Mouse (Mus musculus) frontal cortex, postnatal 14 days (tissue): ENCODE results near the gene Srms.

Source experiments
- DNase-seq, 2 experiments: peaks; one replicate each; pipeline ENCODE4 v3.0.0; 2022; ENCODE audit warnings: low spot score in 2 of 2

Srms gene

GRCm38 (mm10) chr2:181213021-181213445 lies at the start of gene Srms:
Gene Srms (minus strand): TSS chr2:181213185.
- DNase-seq: no peak

GRCm38 (mm10) chr2:181253248-181253647 lies 40.3 kb upstream of the Srms start:
- DNase-seq: no peak

GRCm38 (mm10) chr2:181251841-181252240 lies 38.9 kb upstream of the Srms start:
- DNase-seq: no peak

- no peak for DNase-seq
Measured at GRCm38 (mm10) chr2:181249217-181249616, 36.2 kb upstream of the Srms start.

- no peak for DNase-seq
Measured at GRCm38 (mm10) chr2:181245031-181245430, 32.0 kb upstream of the Srms start.

GRCm38 (mm10) chr2:181243706-181244394 lies 30.9 kb upstream of the Srms start:
- no peak for DNase-seq

- no peak for DNase-seq
Measured at GRCm38 (mm10) chr2:181242314-181242665, 29.3 kb upstream of the Srms start.

- no peak for DNase-seq
Measured at GRCm38 (mm10) chr2:181241602-181242313, 28.8 kb upstream of the Srms start, which contains the start of gene Helz2. Gene Helz2 (minus strand): TSS chr2:181242027.

GRCm38 (mm10) chr2:181240806-181241440 lies 27.9 kb upstream of the Srms start:
- DNase-seq: no peak

GRCm38 (mm10) chr2:181239261-181239660 lies 26.3 kb upstream of the Srms start:
- no peak for DNase-seq

GRCm38 (mm10) chr2:181238861-181239260 lies 25.9 kb upstream of the Srms start:
- DNase-seq: no peak

- DNase-seq: no peak
Measured at GRCm38 (mm10) chr2:181238091-181238610, 25.2 kb upstream of the Srms start.

GRCm38 (mm10) chr2:181237251-181238014 lies 24.4 kb upstream of the Srms start:
- DNase-seq: no peak

- no peak for DNase-seq
Measured at GRCm38 (mm10) chr2:181235681-181236566, 22.9 kb upstream of the Srms start.

- DNase-seq: no peak
Measured at GRCm38 (mm10) chr2:181234680-181235079, 21.7 kb upstream of the Srms start.

GRCm38 (mm10) chr2:181233443-181233842 lies 20.5 kb upstream of the Srms start:
- no peak for DNase-seq

- DNase-seq: no peak
Measured at GRCm38 (mm10) chr2:181231171-181231570, 18.2 kb upstream of the Srms start.

- DNase-seq: no peak
Measured at GRCm38 (mm10) chr2:181228335-181228734, 15.3 kb upstream of the Srms start.

GRCm38 (mm10) chr2:181227122-181227521 lies 14.1 kb upstream of the Srms start:
- no peak for DNase-seq

GRCm38 (mm10) chr2:181224994-181225393 lies 12.0 kb upstream of the Srms start:
- no peak for DNase-seq

GRCm38 (mm10) chr2:181220361-181220760 lies 7.4 kb upstream of the Srms start:
- no peak for DNase-seq
